Mouse (Mus musculus): ENCODE data around the gene Zfp341.

DNA sequence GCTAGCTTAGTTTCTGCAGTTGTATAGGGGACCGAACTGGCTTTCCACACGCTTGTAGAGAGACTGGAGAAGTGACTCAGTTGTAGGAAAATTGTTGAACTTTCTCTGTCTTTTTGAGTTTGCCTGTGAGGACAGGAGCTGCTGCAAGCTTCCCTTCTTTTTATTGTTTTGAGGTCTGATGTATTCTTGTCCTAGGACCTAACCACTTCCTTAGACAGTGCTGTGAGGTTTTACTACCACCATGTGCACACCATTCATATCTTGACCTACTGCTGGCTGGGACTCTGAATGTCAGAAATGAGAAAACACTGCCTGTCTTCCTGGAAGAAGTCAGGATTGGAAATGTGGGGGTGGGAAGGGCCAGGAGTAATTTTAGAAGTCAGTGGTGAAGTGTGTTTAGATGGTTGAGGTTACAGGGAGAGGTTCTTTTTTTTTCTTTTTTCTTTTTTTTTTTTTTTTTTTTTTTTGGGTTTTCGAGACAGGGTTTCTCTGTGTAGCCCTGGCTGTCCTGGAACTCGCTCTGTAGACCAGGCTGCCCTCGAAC is 46.5 kb downstream of the Zfp341 start:
- TF ChIP-seq EP300 (IDR thresholded peaks at IDR 0.05; ENCODE audit: insufficient read depth, low read depth, low read length) (no peak), POLR2A (IDR thresholded peaks at IDR 0.05; ENCODE audit: insufficient read depth, low read depth, low read length) (no peak)
